Mouse (Mus musculus): ENCODE results near the gene Naa25.

Naa25 gene

DNA sequence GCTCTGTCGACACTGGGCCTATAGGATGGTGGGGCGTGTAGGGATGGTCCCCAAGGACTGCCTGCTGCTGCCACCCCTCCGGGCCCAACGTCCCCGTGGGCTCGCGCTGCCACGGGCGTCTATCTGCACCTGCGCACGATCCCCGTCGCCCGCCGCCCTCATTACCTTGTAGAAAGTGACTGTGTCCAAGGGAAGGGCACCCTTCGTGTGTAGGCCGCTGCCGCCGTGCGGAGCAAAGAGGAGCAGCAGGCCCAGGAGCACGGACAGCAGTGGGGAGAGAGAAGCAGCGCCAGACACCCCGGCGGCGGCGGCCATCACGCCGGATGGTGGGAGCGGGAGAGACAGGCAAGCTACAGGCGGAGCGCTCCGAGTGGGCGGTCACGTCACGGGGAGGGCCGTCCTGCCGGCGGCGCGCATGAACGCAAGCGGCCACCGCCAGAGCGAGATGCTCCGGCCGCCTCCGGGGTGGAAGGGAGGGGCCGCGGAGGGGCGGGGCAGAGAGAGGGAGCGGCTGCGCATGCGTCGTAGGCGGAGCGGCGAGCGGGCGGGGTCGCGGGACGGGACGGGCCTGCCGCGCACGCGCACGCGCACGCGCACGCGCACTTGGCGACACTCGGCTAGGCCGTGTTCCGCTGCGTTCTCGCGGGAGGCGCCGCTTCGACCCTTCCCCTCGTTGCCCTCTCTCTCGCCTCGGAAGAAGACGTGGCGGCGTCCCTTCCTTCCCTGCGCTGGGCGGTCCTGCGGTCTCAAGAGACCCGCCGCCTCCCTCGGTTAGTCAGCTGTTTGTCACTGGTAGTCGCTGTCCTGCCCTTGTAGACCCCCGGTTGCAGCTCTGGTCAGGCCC lies 54.5 kb downstream of the Naa25 start, which contains the start of gene Erp29:
Gene Erp29 (minus strand): TSS at position 481 of the 844 bp plus-strand sequence.
- under 1% methylated on average over 88 of the region's 97 CpGs for WGBS

DNA sequence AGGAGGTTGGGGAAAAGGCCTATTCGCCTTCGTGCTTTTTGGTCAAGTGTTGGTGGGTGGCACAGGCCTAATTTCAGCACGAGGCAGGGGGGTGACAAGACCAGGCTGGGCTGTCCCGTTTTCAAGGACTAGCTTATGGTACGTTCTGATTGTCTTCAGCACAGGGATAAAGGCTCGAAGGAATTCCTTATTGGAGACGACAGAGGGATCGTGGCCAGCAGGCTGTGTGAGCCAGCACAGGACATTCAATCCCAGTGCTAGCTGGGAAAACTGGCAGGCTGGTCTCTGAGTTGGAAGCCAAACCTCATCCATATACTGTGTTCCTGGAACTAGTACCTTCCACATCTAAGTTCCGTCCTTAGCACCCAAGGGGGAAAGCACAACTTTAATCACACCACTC lies 55.2 kb downstream of the Naa25 start:
- 2% methylated on average over 9 of the region's 9 CpGs for WGBS

DNA sequence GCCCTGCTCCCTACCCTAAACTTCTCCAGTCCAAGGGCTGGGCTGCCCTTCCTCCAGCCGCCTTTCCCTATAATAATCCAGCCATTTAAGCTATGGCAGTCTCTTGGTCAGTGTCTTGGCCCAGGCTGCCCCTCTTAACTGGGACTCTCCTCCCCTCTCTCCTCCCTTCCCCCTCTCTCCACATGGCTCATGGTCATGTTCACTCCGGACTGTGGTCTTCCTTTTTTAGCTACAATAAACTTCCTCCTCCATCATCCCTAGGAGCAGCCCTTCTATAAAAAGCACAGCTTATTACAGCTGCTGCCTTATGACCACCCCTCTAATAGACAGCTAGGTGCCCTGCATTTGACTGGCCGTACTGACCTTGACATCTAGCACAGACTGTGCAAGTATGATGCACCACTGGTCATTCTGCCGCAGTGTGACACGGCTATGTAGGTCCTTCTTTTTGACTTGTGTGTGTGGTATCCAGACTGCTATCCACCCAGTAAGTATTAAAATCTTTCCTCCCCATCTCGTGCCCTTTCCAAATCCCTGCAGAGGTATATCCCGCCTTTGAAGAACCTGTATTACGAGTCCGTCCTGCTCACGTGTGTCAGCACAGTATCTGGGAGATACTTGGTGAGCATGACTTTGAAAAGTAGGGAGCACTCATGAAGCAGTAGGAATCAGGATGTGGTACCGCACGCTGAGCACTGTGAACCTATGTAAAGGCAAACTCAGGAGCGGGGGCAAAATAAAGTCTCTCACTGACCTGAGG lies 56.2 kb downstream of the Naa25 start:
- WGBS: 85% methylated on average over 13 of the region's 13 CpGs

DNA sequence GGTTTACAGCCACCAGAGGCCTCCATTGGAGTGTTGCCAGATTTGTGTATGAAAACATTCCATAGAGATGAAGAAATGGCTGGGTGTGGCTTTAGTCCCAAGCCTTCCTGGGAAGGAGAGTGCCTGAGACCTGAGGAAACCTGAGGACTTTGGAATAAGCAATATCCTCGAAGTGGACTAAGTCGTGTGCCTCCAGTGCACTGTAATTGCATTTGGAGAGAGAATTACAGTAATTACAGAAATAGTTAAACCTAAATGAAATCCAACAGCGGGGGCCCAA lies 56.7 kb downstream of the Naa25 start:
- WGBS: 90% methylated on average over 3 of the region's 3 CpGs

DNA sequence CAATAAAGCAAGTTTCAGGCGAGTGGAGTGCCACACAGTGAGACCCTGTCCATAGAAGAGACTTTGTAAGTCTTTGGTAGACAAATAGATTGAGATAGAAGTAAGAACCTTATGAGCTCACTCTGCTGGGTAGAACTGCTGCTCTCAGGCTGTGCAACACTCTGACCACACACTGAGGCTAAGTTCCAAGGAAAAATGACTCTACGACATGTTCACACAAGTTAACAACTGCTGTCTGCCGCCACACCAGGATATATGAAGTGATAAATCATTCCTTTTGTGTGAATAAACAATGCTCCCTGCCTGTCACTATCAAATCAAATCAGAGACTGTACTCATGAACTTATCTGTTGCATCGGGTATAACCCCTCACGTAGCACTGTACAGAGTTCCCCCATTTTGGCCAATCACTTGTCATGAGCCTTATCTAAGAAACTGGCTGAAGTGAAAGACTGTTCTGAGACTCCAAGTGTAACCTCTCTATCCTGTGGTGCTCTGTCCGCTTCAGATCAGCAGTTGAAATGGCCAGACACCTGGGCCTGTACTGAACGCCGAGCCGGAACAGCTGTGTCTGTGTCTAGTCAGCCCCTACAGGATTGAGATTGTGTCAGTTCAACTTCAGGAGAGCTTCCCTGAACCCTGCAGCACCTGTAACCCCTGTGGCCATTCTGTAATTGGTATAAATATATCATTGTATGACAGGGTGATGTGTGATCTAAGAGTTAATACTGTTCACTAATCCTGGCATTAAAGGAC lies 58.0 kb downstream of the Naa25 start:
- 79% methylated on average over 9 of the region's 9 CpGs for WGBS

DNA sequence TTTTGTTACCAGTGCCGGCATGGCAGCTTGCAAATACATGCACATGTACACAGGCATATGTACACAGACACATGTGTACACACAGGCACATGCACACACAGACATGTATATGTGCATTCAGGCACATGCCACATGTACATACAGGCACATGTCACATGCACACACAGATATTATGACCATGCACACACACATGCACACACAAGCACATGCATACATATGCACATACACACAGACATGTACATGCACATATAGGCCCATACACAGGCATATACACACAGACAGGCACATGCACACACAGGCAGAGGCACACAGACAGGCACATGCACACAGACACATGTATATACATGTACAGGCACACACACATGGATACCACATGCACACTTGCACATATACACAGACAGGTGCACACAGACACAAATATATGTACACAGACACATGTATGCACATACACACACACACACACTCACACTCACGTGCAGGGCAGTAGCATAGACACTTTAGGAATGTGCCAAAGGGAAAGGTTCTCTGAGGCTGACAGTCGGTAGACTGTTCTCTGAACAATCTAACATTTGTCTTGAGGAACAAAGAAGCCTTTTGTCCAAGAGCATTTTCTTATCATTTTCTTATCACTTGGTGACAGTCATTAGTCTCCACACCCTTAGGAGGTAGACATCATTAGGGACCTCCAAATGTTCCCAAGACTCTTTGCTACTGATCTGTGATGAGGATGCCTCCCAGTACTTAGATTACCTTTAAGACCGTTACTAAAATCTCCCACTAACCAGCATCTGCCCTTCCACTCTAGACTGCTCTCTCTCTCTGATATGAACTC lies 63.8 kb downstream of the Naa25 start:
- 71% methylated on average over 4 of the region's 4 CpGs for WGBS

DNA sequence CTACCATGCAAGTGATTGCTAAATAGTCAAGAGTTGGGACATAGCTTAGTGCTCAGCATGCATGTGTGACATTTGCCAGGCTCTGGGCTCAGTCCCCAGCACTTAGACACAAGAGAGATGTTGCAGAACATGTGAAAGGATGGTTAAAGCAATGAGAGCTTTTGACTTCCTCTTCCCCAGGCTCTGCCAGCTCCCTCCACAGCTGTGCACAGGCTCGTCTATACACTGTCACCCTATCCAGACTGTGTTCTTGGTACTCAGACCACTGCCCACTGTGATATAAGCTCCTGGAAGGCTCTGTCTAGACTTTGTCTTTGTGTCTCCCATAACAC lies 64.4 kb downstream of the Naa25 start:
- 41% methylated on average over 1 of the region's 1 CpGs for WGBS

DNA sequence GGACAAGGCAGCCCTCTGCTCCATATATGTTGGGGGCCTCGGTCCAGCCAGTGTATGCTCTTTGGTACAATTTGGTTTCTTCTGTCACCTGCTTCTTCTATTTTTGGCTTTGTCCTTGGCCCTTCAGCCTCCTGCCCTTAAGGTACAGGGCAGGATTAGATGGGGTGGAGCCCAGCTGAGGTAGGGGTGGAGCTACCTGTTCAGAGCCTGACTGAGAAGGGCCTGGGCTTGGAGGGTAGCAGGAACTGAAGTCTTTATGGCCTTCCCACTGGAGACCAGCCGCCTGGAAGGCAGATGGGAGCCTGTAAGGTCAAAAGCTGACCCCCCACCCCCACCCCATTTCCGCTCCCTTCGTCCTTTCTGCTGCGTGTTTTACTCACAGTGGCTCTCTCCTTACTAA lies 65.2 kb downstream of the Naa25 start:
- WGBS: 83% methylated on average over 5 of the region's 5 CpGs

DNA sequence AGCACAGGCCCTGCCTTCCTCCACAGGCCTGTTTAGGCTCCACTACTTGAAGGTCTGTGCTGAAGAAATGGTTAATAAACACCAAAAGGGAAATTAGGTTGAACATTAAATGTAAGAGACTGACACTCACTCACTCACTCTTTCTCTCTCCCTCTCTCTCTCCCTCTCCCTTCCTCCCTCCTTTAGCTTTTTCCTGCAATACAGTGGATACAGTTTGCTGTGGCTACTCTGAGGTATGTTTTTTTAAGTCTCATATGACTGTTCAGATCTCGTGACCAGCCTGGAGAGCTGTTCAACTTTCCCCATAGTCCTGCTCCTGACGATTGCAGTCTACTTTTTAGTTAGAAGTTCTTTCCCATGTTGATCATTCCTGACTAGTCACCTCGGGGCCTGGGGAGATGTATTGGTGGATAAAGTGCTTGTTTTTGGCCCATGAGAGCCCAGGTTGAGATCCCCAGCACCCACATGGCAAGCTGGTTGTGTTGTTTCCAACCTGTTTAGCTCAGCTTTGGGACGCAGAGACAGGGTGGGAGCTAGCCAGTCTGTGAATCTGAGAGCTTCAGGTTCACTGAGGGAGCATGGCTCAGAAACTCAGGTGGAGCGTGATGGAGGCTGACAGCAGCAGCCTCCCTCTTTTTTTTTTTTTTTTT lies 66.0 kb downstream of the Naa25 start:
- 78% methylated on average over 5 of the region's 5 CpGs for WGBS

DNA sequence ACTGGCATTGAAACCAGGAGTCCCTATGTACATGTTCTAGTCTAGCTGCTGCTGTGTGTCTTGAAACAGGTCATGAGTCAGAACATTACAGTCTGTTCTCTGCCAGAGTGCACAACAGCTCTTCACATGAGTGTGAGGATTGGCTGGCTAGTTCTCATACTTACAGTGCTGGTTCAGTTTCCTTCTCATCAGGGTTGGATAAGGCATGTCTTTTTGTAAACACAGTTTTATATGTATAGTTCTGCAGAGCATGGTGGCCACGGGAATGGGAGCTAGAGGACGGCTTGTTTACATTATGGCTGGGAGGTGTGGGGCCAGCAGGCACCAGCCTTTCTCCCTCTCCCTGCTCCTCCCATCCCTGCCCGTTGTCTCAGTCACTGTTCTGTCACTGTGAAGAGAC lies 71.8 kb downstream of the Naa25 start:
- WGBS: 62% methylated on average over 3 of the region's 3 CpGs

DNA sequence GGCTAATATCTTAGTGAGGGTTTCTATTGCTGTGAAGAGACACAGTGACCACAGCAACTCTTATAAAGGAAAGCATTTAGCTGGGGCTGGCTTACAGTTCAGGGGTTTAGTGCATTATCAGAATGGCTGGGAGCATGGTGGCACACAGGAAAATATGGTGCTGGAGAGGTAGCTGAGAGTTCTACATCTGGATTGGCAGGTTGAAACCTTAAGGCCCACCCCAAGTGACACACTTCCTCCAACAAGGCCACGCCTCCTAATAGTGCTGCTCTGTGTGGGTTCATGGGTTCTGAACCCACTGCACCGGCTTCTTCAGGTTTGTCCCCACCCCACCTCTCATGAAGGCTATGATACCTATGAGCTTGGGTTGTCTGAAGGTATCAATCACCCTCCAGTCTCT lies 74.7 kb downstream of the Naa25 start:
- 88% methylated on average over 2 of the region's 2 CpGs for WGBS

DNA sequence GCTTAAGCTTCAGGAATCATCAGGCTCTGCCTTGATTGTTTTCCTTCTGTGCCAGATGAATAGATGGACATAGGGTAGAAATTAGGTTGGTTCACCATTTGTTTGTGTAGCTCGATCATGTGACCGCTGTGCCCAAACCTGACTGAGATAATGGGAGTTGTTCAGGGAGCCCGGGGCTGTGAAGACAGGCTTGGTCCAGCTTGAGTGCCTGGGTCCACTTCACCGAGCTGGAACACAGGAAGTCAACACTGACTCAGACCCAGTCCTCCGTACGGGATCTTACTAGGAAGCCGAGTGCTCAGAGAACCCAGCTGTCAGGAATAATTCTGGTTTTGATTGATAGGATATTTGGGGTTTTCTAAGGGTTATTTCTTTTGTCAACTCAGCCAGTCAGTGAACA lies 76.9 kb downstream of the Naa25 start:
- 77% methylated on average over 7 of the region's 7 CpGs for WGBS

DNA sequence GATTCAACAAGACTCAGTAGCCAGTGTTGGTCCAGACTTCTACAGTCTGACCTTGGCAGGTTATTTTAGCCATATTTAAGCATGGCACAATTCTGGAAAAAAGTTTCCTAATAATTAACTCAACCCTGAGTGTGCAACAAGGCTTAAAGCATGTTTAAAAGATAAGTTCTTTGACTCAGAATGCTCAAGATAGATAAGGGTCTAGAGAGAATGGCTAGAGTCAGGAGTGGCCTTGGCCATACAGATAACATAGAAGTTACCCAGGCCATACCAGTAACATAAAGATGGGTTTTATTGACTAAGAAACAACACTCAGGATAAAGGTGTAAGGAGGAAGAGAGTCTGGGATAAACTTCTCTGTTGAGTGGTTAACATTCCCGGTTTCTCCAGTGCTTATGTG lies 78.3 kb downstream of the Naa25 start:
- WGBS: 89% methylated on average over 1 of the region's 1 CpGs

DNA sequence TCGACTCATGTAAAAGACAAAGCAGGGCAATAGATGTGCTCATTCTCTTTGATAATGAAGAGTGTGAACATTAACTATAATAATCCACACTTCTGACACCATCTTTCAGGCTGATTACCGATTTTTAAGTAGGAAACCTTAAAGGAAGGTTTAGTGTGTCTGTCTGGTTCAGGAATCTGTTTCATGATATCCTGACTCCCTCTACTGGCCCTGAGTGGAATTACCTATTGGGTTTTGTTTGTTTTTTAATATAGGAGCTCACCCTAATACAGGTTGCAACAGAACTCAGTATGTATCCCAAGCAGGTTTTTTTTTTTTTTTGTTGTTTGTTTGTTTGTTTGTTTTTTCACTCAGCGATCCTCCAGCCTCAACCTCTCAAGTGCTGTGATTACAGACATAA lies 79.9 kb downstream of the Naa25 start:
- 28% methylated on average over 3 of the region's 3 CpGs for WGBS

DNA sequence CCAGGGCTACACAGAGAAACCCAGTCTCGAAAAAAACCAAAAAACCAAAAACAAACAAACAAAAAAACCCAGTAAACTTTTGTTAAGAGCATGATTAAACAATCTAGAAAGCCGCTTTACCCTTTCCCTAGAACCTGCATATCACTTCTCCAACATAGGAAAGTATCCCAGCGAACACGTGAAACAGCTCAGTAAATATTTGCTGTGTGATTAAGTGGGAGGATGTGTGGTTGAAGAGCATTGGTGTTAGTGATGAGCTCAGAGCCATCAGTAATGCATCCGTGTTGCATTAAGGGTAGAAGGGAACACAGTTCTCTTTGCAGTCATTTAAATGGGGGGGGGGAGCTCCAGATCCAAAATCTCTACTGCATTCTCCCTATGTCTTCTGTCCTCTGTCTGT lies 87.1 kb downstream of the Naa25 start:
- WGBS: 91% methylated on average over 5 of the region's 5 CpGs

DNA sequence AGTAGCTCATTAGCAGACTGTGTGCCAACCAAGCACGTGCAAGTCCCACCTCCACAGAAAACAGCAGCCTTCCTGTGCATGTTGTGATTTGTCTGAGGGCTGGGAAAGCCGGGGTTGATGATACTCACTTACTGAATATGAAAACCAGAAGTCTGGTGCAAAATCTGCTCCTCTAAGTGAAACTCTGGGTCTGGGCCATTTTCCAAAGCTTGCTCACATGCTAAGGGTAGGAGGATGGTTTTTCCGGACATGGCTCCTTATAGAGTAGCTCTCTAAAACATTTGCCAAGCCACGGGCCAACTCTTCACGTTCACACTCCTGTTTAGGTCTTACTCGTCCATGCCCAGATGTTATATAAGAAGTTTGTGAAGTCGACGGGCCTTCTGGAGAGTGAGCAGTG lies 95.6 kb downstream of the Naa25 start:
- 45% methylated on average over 8 of the region's 8 CpGs for WGBS

Data from cerebral cortex, adult 2 months (tissue).